Mouse (Mus musculus) spleen, embryonic (tissue): ENCODE measurements around the gene Utp11.

Experiments used
- CTCF ChIA-PET: fragments of 350-600 bp; sonication (Branson Sonifier 250); formaldehyde crosslinking; loops from one replicate; lab custom pipeline; 2022; lab: Charles Lee

Utp11 gene

GRCm38 (mm10) chr4:124639715-124640114 lies 53.7 kb downstream of the Utp11 start:
- CTCF ChIA-PET = no interaction called here

GRCm38 (mm10) chr4:124633281-124633680 lies 60.1 kb downstream of the Utp11 start:
- CTCF ChIA-PET = no interaction called here

- CTCF ChIA-PET = no interaction called here
These were observed 60.5 kb downstream of the Utp11 start for GRCm38 (mm10) chr4:124632856-124633255.

- CTCF ChIA-PET = no interaction called here
These were observed 61.9 kb downstream of the Utp11 start for GRCm38 (mm10) chr4:124631456-124631855.
